Mouse (Mus musculus) cerebellum, postnatal 36 days (tissue): ENCODE measurements around the gene Cacna1c.

Source experiments
- DNase-seq, 2 experiments: peaks; one replicate each; pipeline ENCODE4 v3.0.0; 2021 to 2022; ENCODE audit warnings: mixed read lengths in 2 of 2

Cacna1c gene

DNA sequence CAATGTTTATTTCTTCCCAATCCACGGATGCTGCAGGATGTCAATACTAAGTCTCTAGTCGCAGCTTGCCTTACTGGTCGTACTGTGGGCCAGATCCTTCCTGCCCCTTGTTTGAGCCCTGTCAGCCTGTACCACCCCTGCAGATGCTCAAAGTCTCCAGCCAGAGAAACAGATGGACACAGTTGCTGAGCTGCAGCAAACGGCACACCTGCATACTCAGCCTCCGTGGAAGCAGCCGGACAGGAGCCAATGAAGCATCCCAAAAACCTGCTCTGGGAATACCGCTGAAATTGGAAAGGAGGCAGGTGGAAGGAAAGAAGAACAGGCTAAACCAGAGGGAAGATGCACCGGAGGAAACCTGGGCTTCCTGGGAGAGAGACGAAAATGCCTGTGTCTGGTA, 243.8 kb downstream of the Cacna1c start:
- DNase-seq = no peak

DNA sequence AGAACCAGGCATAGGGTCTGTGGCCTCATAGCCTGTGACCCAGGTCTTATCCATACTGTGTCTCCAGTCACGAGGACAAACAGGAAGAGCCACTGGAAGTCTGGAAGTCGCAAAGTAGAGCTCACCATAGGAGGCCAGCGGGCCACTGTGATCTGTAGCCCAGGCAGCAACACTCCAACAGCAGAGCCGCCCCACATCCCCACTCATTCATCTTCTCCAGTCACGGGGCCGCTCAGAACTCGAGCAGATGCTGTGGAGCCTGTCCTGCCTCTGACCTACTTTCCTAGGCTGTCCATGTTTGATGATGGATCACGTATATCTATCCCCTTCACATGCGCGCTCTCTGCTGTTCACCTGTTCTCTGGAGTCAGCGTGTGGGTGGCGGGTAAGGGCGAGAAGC, 246.0 kb downstream of the Cacna1c start:
- DNase-seq = no peak

DNA sequence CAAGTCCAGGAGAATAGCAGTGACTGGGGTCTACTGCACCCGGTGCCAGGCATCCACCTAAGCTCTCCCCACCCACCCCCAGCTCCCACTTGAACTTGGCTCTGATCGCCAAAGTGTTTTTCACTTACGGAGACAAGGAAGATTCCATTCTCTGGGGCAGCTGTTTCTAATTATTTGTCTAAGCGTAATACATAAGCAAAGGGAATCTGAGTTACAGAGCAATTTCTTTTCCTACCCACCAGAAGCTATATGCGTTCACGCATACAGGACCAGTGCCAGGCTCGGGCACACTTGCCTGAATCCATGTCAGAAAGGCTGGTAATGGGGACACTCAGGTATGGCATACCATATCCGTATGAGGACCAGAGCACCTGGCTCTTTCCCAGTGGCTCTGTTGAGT, 248.9 kb downstream of the Cacna1c start:
- no peak for DNase-seq

DNA sequence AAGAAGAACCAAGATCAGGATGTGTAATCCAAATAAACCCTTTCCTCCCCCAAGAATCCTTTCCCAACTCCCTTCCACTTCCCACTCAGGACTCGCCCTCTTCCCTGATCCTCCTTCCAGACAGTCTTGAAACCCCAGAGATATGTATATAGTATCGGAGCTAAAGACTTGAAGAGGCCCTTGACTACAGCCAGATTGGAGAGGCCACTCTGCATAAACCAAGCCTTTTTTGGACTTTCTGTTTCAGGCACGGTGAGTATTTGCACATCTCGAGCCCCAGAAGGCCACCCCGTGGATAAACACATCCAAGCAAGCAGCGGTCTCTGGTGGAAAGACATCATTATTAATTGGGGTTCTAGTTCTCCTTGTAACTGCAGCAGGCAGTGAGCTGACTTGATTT, 249.6 kb downstream of the Cacna1c start:
- no peak for DNase-seq

DNA sequence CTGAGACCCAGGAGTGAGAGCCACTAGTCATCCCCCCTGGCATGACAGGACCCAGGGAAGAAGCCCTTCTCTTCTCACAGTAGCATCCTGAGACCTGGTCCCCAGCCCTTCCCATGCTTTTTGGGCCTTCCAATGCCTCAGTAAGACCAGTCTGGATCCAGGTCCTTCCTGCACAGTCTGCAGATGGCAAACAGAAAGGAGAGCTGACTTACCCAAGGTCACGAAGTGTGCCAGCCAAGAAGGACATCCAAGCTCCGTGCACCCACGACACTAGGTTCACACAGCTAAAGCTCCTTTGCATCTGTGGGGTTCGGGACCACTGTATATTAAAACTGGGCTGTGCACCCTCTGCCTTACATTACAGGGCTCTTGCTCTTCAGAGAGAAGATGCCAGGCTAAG, 252.1 kb downstream of the Cacna1c start:
- no peak for DNase-seq

DNA sequence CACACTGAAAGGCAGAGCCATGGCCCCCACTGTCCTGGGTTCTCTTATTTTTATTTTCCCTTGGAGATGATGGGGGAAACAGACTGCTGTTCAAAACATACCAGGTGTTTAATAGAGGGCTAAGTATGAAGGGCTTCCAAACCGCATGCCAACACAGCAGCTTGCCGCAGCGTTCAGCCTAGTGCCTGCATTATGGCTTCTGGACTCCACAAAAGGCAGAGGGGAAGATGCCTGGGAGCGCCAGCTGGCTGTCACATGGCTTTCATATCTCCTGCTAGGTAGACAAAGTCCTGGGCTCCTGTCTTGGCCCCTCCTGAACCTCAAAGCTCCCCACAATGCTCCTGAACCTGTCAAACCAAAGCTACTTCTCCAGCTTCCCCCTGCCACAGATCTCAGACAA, 254.4 kb downstream of the Cacna1c start:
- DNase-seq = no peak

DNA sequence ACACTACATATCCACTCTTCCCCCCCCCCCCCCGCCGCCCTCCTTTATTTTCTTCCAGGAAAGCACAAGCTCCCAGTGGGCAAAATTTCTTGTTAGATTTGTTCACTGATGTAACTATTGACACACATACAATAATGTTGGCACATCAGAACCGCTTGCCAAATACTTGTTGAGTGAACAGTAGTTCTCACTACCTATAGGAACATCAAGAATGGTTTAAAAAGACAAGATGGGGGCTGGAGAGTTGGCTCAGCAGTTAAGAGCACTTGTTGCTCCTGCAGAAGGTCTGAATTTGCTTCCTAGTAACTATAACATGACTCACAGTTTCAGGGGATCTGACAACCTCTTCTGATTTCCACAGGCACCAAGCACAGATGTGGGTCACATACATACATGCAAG, 255.2 kb downstream of the Cacna1c start:
- DNase-seq = no peak

DNA sequence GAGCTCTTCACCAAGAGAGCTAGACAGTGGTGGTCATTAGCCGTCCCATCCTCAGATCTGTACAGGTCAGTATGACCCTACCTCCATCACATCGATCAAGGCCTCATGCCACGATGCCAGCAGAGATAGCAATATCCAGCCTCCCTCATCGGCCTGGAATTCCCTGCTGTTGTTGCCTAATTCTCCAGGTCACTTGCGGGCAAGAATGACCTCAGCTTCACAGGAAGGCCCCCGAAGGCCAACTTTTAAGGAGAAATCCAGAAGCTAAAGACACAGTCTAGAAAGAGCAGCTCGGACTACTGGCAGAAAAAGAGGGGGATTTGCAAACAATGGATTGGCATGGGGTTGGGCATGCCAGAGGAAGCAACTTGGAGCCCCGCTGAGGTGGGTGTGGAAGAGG, 256.6 kb downstream of the Cacna1c start:
- DNase-seq = no peak

DNA sequence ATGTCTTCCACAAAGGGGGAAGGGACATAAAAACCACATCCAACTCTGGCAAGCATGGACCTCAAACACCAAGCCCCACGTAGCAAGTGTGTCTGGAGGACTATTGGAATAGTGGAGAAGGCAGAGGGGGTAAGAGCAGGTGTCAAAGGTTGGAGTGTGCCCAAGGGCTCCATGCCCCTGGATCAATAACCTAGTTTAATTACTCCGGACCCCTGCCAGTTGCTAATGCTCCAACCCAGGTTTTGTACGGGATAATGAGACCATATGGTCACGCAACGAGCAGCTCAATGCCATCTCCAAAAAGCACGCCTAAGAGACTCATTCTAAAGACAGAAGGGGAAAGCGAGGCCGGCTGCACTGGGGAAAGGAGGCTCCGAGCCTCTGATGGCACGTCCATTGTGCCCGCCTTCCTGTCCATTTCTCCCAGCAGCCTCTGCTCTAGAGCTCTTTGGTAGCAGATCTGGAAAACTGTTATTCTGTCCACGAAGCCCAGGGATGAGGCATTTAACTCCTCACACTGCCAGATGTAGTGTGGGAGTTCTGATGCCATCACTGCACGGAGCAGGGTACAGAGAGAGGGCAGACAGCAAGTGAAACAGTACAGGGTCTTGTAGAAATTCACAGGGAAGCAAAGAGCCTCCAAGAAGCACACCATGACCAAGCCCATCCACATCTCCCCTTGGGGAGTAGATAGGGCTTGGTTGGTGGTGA, 257.7 kb downstream of the Cacna1c start:
- no peak for DNase-seq

DNA sequence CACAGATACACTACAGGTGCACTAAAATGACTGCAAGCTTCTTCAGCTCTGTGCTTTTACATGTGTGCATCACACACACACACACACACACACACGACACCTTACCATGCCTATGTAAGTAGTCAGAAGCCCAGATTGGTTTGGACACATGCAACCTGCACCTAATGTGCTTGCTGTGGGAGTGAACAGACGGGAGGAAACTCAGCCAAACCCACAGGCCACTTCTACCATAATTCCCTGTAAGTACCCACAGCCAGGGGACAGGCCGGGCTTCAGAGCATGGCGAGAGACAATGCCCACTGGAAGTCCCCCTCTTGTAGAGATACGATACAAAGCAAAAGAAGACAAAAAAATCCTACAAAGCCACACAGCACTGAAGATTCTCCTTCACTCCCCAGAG, 258.7 kb downstream of the Cacna1c start:
- peak; percentile 51 to 61 for DNase-seq

DNA sequence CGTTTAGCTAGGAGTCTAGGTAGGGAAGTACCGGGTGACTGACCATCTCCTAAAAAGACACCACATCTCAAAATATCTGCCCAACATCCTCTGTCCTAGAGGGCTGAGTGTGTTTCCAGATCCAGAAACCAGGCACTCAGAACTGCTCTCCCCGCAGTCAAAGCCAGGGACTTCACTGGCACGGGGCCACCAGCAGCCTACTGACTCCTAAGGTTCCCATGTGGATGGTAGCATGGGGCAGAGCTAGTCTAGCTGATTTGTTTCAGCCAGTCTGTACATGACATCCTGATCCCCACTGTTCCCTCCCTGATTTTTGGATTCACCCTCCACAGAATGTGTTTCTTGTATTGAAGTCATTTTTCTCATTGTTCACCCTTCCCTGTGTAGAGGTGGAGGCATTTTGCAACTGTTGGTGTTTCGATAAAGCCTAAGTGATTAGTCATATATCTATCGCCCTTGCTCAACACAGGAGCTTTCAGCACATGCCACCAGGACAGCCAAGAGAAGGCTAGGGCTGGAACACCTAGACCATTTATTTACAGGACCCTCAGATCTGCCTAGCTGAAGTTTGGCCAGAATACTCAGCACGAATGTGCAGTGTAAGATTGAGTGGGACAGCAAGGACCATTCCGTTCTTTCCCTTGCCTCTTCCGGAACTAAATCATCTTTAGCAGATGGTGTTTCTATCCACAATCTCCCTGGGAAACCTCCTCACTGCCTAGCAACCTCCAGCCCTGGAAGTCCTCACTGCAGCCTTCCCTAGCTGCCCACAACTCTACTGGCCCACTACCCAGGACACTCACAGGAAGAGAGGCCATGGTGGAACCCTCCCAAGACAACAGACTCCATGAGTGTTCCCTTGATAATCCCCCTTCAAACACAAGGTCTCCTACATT, 260.4 kb downstream of the Cacna1c start:
- peak; percentile 56 to 71 for DNase-seq

DNA sequence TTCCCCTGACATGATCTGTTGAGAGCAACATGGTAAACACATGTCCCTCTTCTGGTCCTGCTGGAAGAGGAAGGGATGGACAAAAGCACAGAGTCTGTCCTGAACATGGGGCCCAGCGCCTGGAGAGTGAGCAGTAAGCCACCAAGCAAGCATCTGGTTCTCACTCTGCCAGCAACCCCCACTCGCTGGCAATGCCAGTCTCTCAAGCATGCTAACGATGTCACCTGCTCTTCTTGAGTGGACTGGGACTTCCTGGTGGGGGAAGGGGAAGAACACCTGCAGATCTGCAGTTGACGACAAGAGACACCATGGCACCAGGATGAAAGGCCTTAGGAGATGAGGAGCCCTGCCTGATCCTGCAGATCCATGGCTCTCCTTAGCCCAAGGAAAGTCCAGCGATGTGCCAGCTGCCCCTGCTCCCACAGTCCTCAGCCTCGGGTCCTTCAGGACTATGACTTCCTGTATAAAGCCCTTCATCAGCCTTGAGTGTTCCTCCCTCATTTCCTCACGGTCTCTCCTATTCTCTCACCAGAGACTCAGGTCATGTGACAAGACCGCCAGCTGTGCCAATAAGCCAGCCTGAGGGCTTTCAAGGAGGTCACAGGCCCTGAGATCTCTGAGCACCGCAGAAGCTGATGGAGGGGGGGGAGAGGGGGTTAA, 261.8 kb downstream of the Cacna1c start:
- DNase-seq = no peak

DNA sequence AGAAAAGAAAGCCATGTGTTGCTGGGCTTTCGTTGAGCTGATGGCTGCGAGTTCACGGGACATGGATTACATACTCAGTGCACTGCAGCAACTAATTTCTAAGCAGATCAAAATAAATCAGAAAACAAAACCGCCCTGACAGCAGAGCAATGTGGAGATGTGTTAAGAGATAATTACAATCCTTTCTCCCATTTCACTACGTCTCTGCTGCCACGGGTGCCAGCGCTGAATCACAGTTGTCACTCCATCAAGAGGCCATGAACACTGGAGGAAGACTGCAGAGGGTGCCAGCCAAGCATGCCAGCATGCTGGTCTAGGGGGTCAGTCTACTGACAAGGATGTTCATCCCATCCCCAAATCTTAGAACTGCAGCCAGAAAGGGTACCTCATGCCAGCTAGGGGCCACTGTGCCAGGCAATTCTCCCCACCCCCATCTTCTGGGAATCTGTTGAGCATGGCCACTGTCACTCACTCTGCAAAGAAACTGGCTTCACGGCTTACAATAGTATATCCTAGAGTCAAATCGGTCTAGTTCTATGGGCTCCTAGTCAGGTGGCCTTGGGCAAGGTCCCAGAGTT, 263.1 kb downstream of the Cacna1c start:
- DNase-seq = no peak

DNA sequence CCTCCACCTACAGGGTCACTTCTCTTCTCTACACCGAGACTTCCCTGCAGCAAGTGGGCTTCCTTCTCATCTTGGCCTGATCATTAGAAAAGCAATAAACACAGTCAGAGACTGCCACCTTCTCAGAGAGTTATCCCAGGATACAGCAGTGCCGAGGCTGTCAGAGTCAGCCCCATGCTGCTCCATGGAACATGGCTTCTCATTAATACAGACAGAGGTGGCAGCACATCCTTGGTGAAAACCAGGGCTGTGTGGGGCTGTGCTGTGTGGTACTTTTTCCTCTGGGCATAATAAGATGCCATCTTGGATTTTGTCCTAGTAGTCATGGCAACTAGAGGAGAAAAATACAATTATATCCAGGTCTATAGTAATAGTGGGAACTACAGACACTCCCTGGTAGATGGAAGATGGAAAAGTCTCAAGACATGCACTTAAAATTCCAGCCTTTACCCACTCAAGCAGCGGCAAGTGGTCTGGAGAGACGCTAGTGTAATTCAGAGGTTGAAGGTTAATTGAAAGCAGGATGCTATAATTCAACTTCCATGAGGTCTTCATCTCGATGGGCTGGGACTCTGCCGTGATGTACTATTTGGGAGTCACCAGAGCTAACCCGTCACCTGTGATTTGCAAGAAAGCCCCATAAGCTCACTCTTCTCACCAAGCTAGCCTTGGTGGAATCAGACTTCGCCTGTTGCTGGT, 264.1 kb downstream of the Cacna1c start:
- DNase-seq = no peak

DNA sequence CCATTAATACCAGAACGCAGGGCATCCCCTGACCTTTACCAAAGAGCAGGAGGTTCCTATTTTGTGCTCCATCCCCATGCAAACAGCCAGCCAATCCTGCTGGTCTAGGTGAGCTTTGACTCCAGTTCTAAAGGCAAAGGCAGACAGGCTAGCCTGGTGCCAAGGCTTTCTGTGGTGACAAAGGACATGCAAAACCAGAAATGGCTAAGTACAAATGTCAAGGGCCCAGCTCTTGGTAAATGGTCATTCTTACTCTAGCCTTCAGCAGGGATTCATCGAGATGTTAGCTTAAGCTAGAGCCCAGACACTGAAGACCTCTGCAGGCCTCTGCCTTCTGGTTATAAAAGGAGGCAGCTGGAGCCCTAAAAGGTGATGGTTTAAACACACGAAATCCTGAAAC, 269.5 kb downstream of the Cacna1c start:
- DNase-seq = no peak

DNA sequence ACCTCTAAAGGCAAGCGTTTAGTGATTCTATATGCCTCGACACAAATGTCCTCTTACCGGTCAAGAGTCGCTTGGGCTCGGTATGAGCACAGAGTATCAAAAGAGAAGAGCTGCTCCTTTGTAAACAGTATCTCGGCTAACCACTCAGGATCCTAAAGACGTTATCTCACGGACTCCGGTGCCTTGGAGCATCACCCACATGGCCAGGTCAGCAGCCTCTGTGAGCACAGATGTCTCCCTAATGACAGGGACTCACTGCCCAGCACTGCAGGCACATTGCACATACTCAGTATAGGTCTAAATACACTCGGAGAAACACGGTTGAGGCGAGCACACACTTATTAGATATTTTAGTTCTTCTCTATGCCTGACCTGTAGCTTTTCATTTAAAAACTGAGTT, 271.8 kb downstream of the Cacna1c start:
- peak in 1 of 2 experiments; percentile 41 for DNase-seq

DNA sequence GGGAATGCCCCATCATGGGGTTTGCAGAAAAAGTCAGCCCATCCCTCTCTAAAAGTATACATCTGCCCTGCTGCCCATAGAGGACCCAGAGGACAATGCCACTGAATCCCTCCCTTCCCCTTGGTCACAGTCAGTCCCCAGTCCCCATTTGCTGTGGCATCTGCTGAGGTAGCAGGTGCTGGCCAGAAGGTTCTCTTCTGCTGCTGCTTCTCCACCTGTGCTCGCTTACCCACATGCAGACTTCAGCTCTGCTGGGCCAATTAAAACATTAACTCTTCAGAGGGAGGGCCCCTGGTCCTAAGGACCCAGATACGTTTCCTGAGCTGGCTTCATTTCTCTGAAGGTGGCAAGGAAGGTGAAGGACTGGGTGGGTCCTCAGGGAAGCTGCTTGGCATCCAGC, 272.3 kb downstream of the Cacna1c start:
- peak; percentile 70 to 75 for DNase-seq

DNA sequence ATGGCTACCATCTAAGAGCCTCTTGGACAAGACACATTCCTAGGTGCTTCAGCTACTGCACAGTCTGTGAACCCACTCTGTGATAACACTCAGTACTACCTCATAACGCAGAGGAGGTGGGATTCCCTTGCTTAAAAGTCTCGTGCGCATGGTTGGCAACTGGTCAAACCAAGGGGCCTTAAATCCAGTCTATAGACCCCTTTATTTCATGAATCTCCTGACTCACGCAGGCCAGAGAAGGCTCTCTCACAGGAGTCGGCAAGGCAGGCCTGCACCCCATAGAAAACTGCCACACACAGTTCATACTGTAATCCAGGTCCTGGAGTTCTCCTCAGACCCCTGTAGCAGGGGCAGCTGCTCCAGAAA, 273.0 kb downstream of the Cacna1c start:
- DNase-seq = no peak

DNA sequence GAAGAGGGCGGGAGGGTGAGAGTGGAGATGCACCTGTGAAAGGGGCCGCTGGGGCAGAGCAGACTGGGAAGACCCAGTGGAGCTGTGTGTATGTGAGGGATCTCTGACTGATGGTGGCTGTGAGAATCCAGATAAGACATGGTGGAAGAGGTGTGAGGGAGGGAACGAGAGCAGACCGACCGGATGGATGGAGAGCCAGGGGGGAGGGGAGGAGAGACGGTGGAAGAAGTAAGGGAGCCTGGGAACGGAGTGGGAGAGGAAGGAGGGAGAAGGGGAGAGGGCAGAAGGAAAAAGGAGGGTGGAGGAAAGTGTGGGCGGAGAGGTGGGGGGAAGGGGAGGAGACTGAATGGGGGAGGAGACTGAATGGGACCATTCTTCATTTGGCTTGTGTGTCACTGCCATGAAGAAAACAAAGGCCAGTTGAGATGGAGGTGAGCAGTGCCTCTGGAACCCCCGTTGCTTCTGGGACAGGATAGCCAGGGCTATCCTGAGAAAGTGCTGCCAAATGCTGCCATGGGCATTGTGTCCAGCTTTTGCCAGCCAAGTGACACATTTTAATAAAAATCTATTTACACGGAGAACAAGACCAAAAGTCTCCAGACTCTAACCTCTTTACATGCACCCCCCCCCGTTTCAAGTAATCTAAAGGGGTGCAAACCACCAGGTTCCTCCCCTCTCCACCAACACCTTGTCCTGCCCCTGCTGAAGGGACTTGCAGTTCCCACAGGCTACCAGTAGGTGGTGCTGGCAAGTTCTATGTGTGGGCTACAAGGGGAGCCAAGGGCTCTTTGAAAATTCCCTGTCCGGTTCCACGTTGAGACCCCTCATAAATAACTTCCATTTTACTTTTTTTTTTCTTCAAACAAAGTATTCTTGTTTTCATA, 273.6 kb downstream of the Cacna1c start:
- DNase-seq = peak; percentile 87 to 88

DNA sequence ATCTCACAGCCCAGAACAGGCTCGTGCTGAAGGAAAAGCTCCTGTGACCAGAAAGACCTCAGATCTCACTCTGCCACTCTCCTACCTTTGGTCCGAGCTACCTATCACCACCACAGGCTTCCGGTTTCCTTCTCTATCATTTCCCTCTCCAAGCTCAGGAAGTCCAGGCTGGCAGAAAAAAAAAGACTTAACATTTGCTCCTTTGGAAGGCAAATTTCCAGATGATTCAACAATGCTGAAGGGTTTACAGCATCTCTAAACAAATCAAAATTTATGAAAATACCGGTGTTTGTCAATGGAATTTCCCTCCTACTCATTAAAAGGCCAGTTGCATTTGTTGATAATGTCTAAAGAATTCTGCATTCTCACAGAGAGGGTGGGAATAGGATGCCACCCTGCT, 288.0 kb downstream of the Cacna1c start:
- DNase-seq = no peak

DNA sequence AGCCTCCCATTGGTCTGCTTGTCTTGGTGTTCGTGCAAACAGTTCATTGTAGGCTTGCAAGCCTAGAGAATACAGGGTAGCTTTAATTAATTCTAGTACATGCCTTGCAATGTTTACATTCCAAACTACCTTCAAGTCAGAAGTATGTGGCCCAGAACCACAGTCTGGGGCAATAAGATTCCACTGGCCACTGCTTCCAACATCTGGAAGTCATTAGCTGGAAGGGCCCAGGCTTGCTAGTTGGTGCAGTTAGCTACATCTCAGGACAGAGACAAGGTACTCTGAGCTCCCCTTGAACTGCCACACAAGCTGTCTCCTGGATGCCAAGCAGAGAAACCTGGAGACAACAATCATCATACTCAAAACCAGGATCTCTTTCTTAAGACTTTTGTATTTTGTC, 288.5 kb downstream of the Cacna1c start:
- no peak for DNase-seq

DNA sequence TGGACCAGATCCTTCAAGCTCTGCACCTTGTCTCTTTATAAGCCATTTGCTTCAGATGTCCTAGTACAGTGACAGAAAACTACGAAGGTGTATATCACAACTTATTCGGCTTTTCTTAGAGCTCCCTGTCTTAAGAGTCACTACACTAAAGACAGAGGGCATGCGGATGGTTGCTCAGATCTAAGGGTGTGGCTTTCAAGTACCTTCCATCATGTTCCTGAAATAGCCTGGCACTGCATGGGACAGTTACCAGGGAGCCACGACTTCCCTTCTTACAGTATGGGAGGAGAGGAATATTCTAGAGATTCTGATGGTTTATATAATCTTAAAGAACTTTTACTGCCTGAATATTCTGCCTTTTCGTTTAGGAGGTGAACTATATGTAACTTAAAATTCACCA, 289.3 kb downstream of the Cacna1c start:
- DNase-seq = no peak
